Mouse (Mus musculus) neural tube, embryonic 13.5 days (tissue): ENCODE results near the gene Hist1h2bb. TPM values are rescaled to one million over a fixed set of nuclear protein-coding genes. Genes with fewer than 3 reads are reported as not detected.

Experiments
- ATAC-seq: fragments of 200-750 bp; cut with Nextera tagmentation; 2 replicates; pipeline ENCODE4 v1.8.0; 2017; ENCODE audit warnings: low read depth, mild to moderate bottlenecking, moderate TSS enrichment, moderate library complexity
- H3K27ac ChIP-seq: fragments of 300-500 bp; sonication (generic); replicated peaks from 2 replicates; pipeline ENCODE4 v1.5.1; 2015; ENCODE audit warnings: moderate library complexity, mild to moderate bottlenecking, inconsistent platforms
- H3K27me3 ChIP-seq: fragments of 300-500 bp; sonication (generic); 2 replicates; pipeline ENCODE4 v1.6.1; 2015; ENCODE audit warnings: mild to moderate bottlenecking, inconsistent platforms
- H3K36me3 ChIP-seq: fragments of 300-500 bp; sonication (generic); 2 replicates; pipeline ENCODE4 v1.6.1; 2015; ENCODE audit warnings: mild to moderate bottlenecking, inconsistent platforms
- H3K4me1 ChIP-seq: fragments of 300-500 bp; sonication (generic); replicated peaks from 2 replicates; pipeline ENCODE4 v1.6.1; 2015; ENCODE audit warnings: inconsistent platforms
- H3K4me2 ChIP-seq: fragments of 300-500 bp; sonication (generic); 2 replicates; pipeline ENCODE4 v1.6.1; 2015; ENCODE audit warnings: inconsistent platforms, mild to moderate bottlenecking, moderate library complexity
- H3K4me3 ChIP-seq: fragments of 300-500 bp; sonication (generic); 2 replicates; pipeline ENCODE4 v1.5.1; 2015; ENCODE audit warnings: mild to moderate bottlenecking, inconsistent platforms
- H3K9ac ChIP-seq: fragments of 300-500 bp; sonication (generic); 2 replicates; pipeline ENCODE4 v1.6.1; 2015; ENCODE audit warnings: moderate library complexity, mild to moderate bottlenecking, inconsistent platforms
- H3K9me3 ChIP-seq: fragments of 300-500 bp; sonication (generic); 2 replicates; pipeline ENCODE4 v1.6.1; 2016; ENCODE audit warnings: inconsistent platforms
- WGBS: fragments of 180-500 bp; shearing (Covaris S2); methylation state at CpG from one replicate; pipeline ENCODE4 v1.1.7; 2015; 5-methylcytosine and 5-hydroxymethylcytosine counted together
- polyA plus RNA-seq: library from polyadenylated mRNA; unstranded; fragments of >200 nt; fragmentation: Nextera tagmentation; extraction: Ambion mirVana; gene quantifications from 2 replicates; pipeline ENCODE4 v1.2.1, GENCODE M21; 2015

The Hist1h2bb gene
- polyA plus RNA-seq, 1 experiment from 2014 or later, result not detected

- no peaks in the 10 kb centered on the region for H3K27me3 ChIP-seq
- no peak overlapping the region for H3K9ac ChIP-seq
- H3K4me1 ChIP-seq, result no peaks in the 10 kb centered on the region
- 37% methylated on average over 8 of the region's 8 CpGs for WGBS
- no peak for ATAC-seq
- H3K36me3 ChIP-seq, result no peaks in the 10 kb centered on the region
- no peak overlapping the region for H3K4me3 ChIP-seq
- no peak overlapping the region for H3K4me2 ChIP-seq
- no peak overlapping the region for H3K27ac ChIP-seq
- H3K9me3 ChIP-seq, result no peaks in the 10 kb centered on the region
These were observed 16.1 kb upstream of the Hist1h2bb start for GRCm38 (mm10) chr13:23730479-23730878.

GRCm38 (mm10) chr13:23732156-23732804, 14.3 kb upstream of the Hist1h2bb start:
- Histone ChIP-seq H3K9ac (no peak overlapping the region), H3K4me2 (no peak overlapping the region), H3K27me3 (no peaks in the 10 kb centered on the region), H3K36me3 (no peaks in the 10 kb centered on the region), H3K4me3 (no peak overlapping the region), H3K27ac (no peak overlapping the region), H3K4me1 (no peaks in the 10 kb centered on the region), H3K9me3 (no peaks in the 10 kb centered on the region)
- 26% methylated on average over 8 of the region's 8 CpGs for WGBS
- ATAC-seq, result no peak

DNA sequence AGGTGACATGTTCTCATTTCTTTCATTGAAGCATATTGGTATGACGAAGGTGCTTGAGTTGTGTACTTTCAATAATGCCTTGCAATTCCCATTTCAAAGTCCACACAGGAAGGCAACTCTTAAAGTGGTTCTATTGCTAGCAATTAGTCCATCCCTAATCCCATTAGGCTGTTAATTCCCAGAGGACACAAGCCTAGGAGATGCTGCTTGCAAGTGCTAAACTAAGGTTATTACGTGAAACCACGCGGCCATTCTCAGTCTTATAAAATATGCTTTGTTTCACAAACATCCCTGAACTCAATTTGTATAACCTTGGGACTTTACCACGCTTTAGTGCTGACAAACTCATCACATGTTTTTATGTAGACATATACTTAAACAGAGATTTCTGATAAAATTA, 9.4 kb upstream of the Hist1h2bb start:
- no peaks in the 10 kb centered on the region for H3K36me3 ChIP-seq
- no peak overlapping the region for H3K27ac ChIP-seq
- H3K4me2 ChIP-seq, result no peak overlapping the region
- H3K9ac ChIP-seq, result no peak overlapping the region
- ATAC-seq, result no peak
- 75% methylated on average over 5 of the region's 5 CpGs for WGBS
- H3K27me3 ChIP-seq, result no peaks in the 10 kb centered on the region
- H3K4me3 ChIP-seq, result no peak overlapping the region
- peaks cover 28% of the 10 kb centered on the region for H3K4me1 ChIP-seq
- H3K9me3 ChIP-seq, result no peaks in the 10 kb centered on the region

GRCm38 (mm10) chr13:23738041-23738440, 8.5 kb upstream of the Hist1h2bb start:
- Histone ChIP-seq H3K27ac (peak overlapping the region; percentile 90), H3K4me2 (peak overlapping the region; percentile 98), H3K4me1 (peaks cover 28% of the 10 kb centered on the region), H3K36me3 (no peaks in the 10 kb centered on the region), H3K9ac (peak overlapping the region; percentile 78), H3K27me3 (no peaks in the 10 kb centered on the region), H3K9me3 (no peaks in the 10 kb centered on the region), H3K4me3 (peak overlapping the region; percentile 48)
- 22% methylated on average over 4 of the region's 4 CpGs for WGBS
- no peak for ATAC-seq

GRCm38 (mm10) chr13:23738677-23739068, 7.9 kb upstream of the Hist1h2bb start, which contains the start of gene Hist1h1c:
Gene Hist1h1c, plus strand, starts transcription at chr13:23738808.
- peak within 1 kb of the TSS; percentile 48 for H3K4me3 ChIP-seq
- WGBS, result under 1% methylated on average over 38 of the region's 38 CpGs
- H3K27me3 ChIP-seq, result no peaks in the 10 kb centered on the region
- ATAC-seq, result peak; percentile 95
- H3K36me3 ChIP-seq, result no peaks in the 10 kb centered on the region
- H3K4me1 ChIP-seq, result peaks cover 28% of the 10 kb centered on the region
- peak within 1 kb of the TSS; percentile 78 for H3K9ac ChIP-seq
- no peaks in the 10 kb centered on the region for H3K9me3 ChIP-seq
- peak within 1 kb of the TSS; percentile 90 for H3K27ac ChIP-seq
- peak within 1 kb of the TSS; percentile 98 for H3K4me2 ChIP-seq

GRCm38 (mm10) chr13:23739069-23739921, 7.2 kb upstream of the Hist1h2bb start:
- ATAC-seq, result peak; percentile 93
- Histone ChIP-seq H3K9ac (peak overlapping the region; percentile 78), H3K27ac (peak overlapping the region; percentile 90), H3K36me3 (no peaks in the 10 kb centered on the region), H3K27me3 (no peaks in the 10 kb centered on the region), H3K4me2 (peak overlapping the region; percentile 98), H3K4me1 (peaks cover 28% of the 10 kb centered on the region), H3K9me3 (no peaks in the 10 kb centered on the region), H3K4me3 (peak overlapping the region; percentile 48)
- under 1% methylated on average over 39 of the region's 39 CpGs for WGBS

GRCm38 (mm10) chr13:23739922-23740252, 6.6 kb upstream of the Hist1h2bb start:
- peak overlapping the region; percentile 78 for H3K9ac ChIP-seq
- 1% methylated on average over 14 of the region's 14 CpGs for WGBS
- peaks cover 32% of the 10 kb centered on the region for H3K4me1 ChIP-seq
- peak overlapping the region; percentile 48 for H3K4me3 ChIP-seq
- ATAC-seq, result no peak
- H3K9me3 ChIP-seq, result no peaks in the 10 kb centered on the region
- peak overlapping the region; percentile 90 for H3K27ac ChIP-seq
- no peaks in the 10 kb centered on the region for H3K36me3 ChIP-seq
- H3K27me3 ChIP-seq, result no peaks in the 10 kb centered on the region
- H3K4me2 ChIP-seq, result peak overlapping the region; percentile 98

- WGBS, result 33% methylated on average over 13 of the region's 13 CpGs
These were observed 6.2 kb upstream of the Hist1h2bb start for GRCm38 (mm10) chr13:23740256-23740840.

GRCm38 (mm10) chr13:23740910-23741309, 5.6 kb upstream of the Hist1h2bb start:
- H3K4me2 ChIP-seq, result peak overlapping the region; percentile 98
- no peak overlapping the region for H3K9ac ChIP-seq
- no peaks in the 10 kb centered on the region for H3K9me3 ChIP-seq
- no peak for ATAC-seq
- peaks cover 32% of the 10 kb centered on the region for H3K4me1 ChIP-seq
- no peaks in the 10 kb centered on the region for H3K36me3 ChIP-seq
- H3K27ac ChIP-seq, result no peak overlapping the region
- H3K4me3 ChIP-seq, result no peak overlapping the region
- 69% methylated on average over 5 of the region's 5 CpGs for WGBS
- H3K27me3 ChIP-seq, result no peaks in the 10 kb centered on the region

More at GRCm38 (mm10) chr13:23740256-23740840, 6.2 kb upstream of the Hist1h2bb start:
- H3K27me3 ChIP-seq, result no peaks in the 10 kb centered on the region
- H3K4me3 ChIP-seq, result peak overlapping the region; percentile 48
- peak overlapping the region; percentile 78 for H3K9ac ChIP-seq
- peak overlapping the region; percentile 90 for H3K27ac ChIP-seq
- H3K36me3 ChIP-seq, result no peaks in the 10 kb centered on the region
- H3K4me2 ChIP-seq, result peak overlapping the region; percentile 98
- no peaks in the 10 kb centered on the region for H3K9me3 ChIP-seq
- peaks cover 32% of the 10 kb centered on the region for H3K4me1 ChIP-seq
- no peak for ATAC-seq

DNA sequence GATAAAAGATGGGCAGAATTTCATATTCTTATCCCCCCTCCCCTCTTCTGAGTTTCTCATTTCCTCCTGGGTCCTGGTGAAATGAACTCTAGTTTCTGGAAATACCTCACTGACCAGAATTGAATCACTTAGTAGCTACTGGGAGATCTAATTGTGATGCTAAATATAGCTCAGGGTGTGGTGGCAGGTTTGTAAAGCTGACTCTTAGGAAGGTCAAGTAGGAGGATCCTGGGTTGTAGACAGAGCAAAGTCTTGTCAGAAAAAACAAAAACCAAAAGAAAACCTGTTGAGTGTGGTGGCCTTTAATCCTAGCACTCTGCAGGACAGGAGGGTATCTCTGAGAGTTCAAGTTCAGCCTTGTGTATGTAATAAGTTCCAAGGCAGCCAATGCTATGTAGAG, 4.5 kb upstream of the Hist1h2bb start:
- Histone ChIP-seq H3K36me3 (no peaks in the 10 kb centered on the region), H3K4me1 (peaks cover 33% of the 10 kb centered on the region), H3K27me3 (no peaks in the 10 kb centered on the region), H3K4me3 (no peak overlapping the region), H3K4me2 (no peak overlapping the region), H3K27ac (no peak overlapping the region), H3K9me3 (no peaks in the 10 kb centered on the region), H3K9ac (no peak overlapping the region)
- no peak for ATAC-seq

GRCm38 (mm10) chr13:23743215-23743614, 3.3 kb upstream of the Hist1h2bb start:
- no peak overlapping the region for H3K9ac ChIP-seq
- WGBS, result 86% methylated on average over 5 of the region's 5 CpGs

DNA sequence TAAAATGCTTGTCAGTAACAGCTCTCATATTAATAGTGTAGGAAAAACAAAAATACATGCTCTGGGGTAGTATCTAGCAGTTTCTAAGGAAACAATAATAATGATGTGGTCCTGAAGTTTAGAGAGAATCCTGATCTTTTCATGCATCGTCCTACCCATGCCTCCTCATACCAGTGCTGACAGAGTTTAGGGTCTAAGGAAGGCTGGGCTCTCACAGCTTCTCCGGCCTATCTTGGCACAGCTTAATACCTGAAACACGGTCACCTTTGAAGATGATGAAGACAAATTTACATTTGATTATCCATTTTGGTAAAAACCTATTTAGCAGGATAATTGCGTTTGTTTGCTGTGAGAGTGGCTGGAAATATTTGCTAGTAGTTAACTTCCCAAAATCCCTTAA, 2.6 kb upstream of the Hist1h2bb start:
- ATAC-seq, result no peak
- H3K27ac ChIP-seq, result 0 out of 2 replicates have a peak overlapping the region, but pooled peaks have one; percentile 9
- H3K9me3 ChIP-seq, result no peaks in the 10 kb centered on the region
- no peak overlapping the region for H3K4me3 ChIP-seq
- 51% methylated on average over 4 of the region's 4 CpGs for WGBS
- 0 out of 2 replicates have a peak overlapping the region, but pooled peaks have one; percentile 31 for H3K9ac ChIP-seq
- H3K36me3 ChIP-seq, result no peaks in the 10 kb centered on the region
- peak overlapping the region; percentile 71 for H3K4me2 ChIP-seq
- no peaks in the 10 kb centered on the region for H3K27me3 ChIP-seq
- peaks cover 39% of the 10 kb centered on the region for H3K4me1 ChIP-seq

More at GRCm38 (mm10) chr13:23743215-23743614, 3.3 kb upstream of the Hist1h2bb start:
- Histone ChIP-seq H3K27ac (no peak overlapping the region), H3K4me1 (peaks cover 39% of the 10 kb centered on the region), H3K9me3 (no peaks in the 10 kb centered on the region), H3K4me3 (no peak overlapping the region), H3K36me3 (no peaks in the 10 kb centered on the region), H3K4me2 (no peak overlapping the region), H3K27me3 (no peaks in the 10 kb centered on the region)
- ATAC-seq, result no peak
